Mouse (Mus musculus) common myeloid progenitor, adult 5-6 weeks (primary cell): Measurements from ENCODE around the gene Blzf1. TPM values are rescaled to one million over a fixed set of nuclear protein-coding genes. Genes with fewer than 3 reads are reported as not detected.
A peak's percentile ranks its signal among the peaks of the same experiment; 100 is the strongest.

ENCODE experiments used
- ATAC-seq: replicated peaks from 2 replicates; pipeline ENCODE4 v1.8.0; 2016; ENCODE audit warnings: low read depth, mild to moderate bottlenecking, moderate TSS enrichment, inconsistent platforms; ENCODE audit not compliant: poor library complexity, severe bottlenecking
- total RNA-seq: library from RNA; stranded (forward); fragments of 200-1000, 187-1606 nt; gene quantifications from 2 replicates; pipeline ENCODE4 v1.2.3, GENCODE M21; 2017

Blzf1 gene
- total RNA-seq, 1 experiment from 2014 or later, result 36.5 TPM

DNA sequence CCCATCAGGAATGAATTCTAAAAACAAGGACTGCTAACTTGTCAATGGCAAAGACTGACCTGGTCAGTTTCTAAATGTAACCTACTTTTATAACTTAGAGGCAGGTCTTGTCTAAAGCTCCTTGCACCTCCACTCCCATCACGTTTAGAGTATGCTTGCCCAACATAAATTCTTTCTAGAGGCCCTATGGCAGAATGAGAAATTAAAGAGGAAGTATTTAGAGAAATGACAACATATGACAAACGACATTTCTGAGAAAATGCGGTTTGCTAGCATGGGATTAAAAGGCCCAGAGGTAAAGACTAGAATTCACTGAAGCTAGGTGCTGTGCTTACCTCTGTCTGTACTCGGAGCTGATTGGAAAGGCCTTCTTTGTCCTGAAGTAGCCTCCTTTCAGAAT lies 5.3 kb downstream of the Blzf1 start:
- peak; percentile 65 for ATAC-seq

- no peak for ATAC-seq
Measured at GRCm38 (mm10) chr1:164296473-164296872, 10.8 kb downstream of the Blzf1 start.

DNA sequence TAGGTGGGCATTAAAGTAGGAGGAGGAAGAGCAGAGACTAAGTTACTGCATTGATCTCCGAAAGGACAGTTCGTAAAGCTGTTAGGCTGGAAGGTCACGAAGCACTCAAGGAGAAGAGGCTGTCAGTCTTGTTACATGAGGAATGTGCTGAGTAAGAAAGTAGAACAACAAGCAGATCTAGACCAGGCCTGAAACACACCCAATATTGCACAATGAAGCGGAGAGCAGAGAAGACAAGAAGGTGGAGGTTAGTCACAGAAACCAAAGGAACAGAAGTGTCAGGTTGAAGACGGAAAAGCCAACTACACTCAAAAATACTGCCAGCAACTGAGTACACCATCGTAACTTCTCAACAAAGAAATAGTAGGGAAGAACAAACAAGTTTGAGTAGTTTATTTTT lies 13.2 kb downstream of the Blzf1 start:
- no peak for ATAC-seq

DNA sequence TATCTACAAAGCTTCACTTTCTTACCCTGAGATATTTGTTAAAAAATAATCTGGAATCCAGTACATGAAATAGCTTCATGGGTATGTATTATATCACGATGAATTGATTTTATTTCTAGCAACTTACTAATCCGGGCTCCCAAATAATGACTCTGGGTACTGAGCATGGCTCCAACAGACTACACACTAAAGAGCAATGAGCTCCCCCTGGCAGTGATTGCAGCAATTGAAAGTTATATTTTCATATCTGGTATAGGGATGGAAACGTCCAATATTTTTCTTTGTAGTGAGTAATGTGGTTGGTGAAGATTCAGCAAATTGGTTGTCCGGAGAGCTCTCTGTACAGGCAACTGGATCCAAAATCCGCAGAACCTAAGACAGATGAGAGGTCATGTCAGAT lies 15.2 kb downstream of the Blzf1 start:
- no peak for ATAC-seq

DNA sequence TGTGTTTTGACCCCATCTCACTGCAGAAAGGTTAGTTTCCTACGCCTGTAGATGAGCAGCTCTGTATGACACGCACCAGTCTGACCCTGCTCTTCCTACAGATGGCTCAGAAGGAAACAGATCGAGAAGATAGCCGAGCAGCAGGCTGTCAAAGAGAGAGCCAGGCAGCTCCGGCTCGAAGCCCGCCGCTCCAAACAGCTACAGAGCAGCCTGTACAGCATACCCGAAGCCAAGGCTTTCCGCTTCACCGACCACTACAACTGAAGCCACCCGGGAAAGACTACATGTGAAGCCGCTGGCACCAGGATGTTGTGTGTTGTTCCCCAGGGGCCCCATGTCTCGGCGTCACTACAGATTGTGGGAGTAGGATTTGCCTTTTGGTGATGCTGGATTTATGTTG lies 19.9 kb downstream of the Blzf1 start:
- ATAC-seq, result no peak

GRCm38 (mm10) chr1:164284007-164284406 lies 23.3 kb downstream of the Blzf1 start:
- ATAC-seq, result no peak

DNA sequence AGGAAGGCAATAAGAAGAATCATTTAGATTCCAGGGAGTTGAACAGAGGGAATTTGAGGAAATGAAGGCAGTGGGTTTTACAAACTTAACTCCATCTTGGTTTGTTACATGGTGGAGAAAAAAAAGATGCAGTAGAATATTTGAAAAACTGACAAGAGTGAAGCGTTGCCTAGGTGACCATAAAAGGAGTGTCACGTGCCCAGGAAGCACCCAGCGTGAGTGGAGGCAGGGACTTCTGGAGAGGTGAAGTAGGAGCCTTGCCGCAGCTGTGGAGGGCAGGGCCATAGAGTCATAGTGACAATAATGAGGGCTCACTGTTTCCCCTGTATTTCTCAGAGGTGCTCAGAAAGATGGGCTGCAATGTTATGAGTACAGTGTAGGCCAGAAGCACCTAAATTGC lies 28.0 kb downstream of the Blzf1 start:
- no peak for ATAC-seq

GRCm38 (mm10) chr1:164276552-164276951 lies 30.7 kb downstream of the Blzf1 start:
- ATAC-seq, result no peak

DNA sequence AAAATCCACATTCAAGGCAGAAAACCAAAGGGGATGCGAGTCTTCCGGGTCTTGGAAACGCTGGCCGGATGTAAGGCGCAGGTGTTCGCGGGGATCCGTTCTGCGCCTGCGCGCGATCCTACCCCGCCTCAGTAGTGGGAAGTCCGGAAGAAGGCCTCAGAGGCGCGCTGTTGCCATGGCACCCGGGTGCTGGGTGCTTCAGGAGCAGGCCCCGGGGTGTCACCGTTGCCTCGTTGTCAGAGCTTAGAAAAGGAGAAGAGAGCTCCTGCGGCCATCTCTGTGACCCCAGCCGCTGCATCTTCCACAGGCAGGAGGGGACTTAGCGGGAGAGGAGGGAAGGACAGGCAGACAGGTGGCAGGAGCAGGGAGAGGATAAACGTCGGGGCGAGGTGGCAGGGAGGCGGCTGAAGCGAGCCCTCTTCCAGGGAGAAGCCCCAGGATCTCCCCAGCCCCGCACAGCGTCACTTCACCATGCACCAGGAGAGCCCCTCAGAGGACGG lies 31.8 kb downstream of the Blzf1 start, which contains the start of gene Ccdc181:
Gene Ccdc181, plus strand, starts transcription at position 131 of the 500 bp plus-strand sequence.
- peak; percentile 99 for ATAC-seq

- no peak for ATAC-seq
Measured at GRCm38 (mm10) chr1:164273659-164274058, 33.6 kb downstream of the Blzf1 start.

GRCm38 (mm10) chr1:164270941-164271340 lies 36.3 kb downstream of the Blzf1 start:
- ATAC-seq, result no peak

- no peak for ATAC-seq
Measured at GRCm38 (mm10) chr1:164261553-164261952, 45.7 kb downstream of the Blzf1 start.

DNA sequence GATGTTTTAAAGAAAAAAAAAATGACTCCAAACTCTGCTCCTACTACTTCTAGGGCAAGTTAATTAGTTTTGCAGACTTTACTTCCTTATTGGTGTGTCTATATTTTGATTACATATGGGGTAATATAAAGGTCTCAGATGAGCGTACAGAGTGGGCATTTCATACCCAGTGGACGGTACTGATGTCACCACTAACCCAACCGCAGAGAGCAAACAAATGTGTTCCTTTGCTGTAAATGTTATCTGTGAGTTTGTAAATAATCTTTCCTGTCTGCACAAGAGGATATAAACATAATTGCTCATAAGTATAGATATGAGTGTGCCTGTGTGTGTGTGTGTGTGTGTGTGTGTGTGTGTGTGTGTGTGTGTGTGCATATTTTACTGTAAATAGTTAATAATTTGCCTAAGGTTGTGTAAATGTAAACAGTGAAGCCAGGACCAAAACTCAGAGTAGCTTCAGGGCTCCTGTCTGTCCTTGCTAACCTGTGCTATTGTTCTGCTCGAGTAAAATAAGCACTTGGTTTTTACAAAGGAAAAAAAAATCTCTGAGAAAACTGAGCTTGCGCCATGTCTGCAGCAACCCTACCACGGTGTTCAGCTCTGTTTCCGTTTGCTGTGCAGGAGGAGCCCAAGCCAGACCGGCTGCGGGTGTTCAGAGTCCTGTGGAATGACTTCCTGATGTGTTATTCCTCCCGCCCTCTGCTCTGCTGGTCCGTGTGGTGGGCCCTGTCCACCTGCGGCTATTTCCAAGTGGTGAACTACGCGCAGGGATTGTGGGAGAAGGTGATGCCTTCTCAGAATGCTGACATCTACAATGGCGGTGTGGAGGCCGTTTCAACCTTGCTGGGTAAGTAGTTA lies 46.9 kb downstream of the Blzf1 start:
- no peak for ATAC-seq

DNA sequence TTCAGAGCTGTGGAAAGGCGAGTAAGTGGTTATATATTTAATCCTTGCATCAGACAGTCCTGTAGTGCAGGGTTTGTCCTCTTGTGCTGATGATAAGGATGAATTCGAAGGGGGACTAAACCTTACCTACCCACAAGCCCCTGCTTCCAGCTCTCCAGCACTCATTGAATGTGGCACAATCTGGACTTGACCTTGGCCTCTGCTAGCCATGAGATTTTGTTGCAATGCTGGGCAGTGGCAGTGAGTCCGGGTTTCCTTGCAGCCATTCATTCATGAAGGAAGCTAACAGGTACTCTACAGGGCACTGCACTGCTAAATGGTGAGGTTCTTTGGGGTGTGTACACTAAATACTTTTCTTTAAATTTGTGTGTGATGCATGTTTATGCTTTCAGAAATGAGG lies 52.5 kb downstream of the Blzf1 start:
- no peak for ATAC-seq

DNA sequence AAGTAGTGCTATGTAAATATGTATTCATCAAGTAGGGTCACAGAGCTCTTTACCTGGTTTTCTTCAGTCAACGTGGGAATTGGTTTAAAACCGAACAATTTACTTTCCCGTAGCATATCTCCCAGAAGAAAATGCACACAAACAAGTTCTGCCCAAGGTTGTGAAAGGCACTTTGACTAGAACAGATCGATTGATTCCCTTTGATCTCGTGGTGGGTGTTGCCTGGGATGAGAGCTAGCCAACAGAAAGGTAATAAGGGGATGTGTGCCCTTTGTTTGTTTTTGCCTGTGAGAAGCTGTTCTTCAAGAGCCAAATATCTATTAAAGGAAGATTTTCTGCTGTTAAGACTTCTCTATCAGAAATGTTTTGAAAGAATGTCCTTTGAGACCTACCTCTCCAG lies 54.7 kb downstream of the Blzf1 start:
- ATAC-seq, result no peak

GRCm38 (mm10) chr1:164251438-164251837 lies 55.9 kb downstream of the Blzf1 start:
- no peak for ATAC-seq

DNA sequence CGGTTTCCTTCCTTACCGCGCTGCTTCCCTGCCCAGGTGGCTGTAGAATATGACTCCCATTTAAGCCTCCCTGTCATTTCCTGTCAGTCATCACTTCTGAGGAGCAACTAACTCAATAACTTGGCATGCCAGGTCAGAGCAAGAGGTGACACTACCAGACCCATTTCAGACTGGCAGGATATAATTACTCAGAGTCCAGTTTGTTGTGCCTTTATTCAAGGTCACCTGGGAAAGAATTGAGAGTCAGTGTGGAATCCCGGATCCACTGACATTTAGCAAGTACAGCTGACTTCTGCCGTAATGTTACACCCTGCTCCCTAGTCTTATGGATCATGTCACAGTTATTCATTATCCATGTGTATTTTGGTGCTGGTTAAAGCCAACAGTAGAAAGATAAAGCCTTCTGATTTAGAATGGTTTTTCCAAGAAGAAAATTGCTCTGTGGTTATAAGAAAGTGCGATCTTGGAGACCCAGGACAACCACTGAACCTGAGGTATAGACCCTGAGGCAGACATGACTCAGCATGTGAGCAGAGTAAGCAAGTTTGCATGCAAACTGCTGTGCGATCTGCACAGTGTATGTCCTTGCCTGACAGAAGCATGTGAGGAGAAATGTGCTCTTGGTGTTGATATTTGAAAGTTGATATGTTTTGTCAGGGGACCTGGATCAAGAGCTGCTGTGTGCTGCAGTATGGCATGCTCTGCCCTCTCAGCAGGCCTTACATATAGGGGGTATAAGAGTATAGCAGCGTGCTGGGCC lies 56.7 kb downstream of the Blzf1 start:
- ATAC-seq, result no peak

GRCm38 (mm10) chr1:164249332-164249711 lies 58.0 kb downstream of the Blzf1 start:
- peak; percentile 6; the same call in 1 of the 2 replicates for ATAC-seq

GRCm38 (mm10) chr1:164248465-164249331 lies 58.6 kb downstream of the Blzf1 start, which contains the start of gene Slc19a2:
Gene Slc19a2 (plus strand): TSS chr1:164249046.
- ATAC-seq, result peak; percentile 90

GRCm38 (mm10) chr1:164247971-164248370 lies 59.3 kb downstream of the Blzf1 start:
- ATAC-seq, result peak; percentile 17
